Mouse (Mus musculus) MEL (cell line): ENCODE measurements around the gene Atf7ip. TPM values are rescaled to one million over a fixed set of nuclear protein-coding genes. Genes with fewer than 3 reads are reported as not detected.
A peak's percentile ranks its signal among the peaks of the same experiment; 100 is the strongest.

Source experiments
- DNase-seq: peaks from one replicate; pipeline ENCODE4 v3.0.0; 2011; ENCODE audit warnings: low read depth, low spot score
- H3K27ac ChIP-seq: 2 replicates; pipeline ENCODE4 v1.5.1; 2012; ENCODE audit warnings: low read depth, mild to moderate bottlenecking, control low read depth, low read length, moderate library complexity; ENCODE audit not compliant: control insufficient read depth
- H3K27me3 ChIP-seq, 2 experiments: fragments of 150-350 bp in 1 of 2; sonication (generic) in 1 of 2; 2 replicates each; pipeline ENCODE4 v1.6.1; 2012; ENCODE audit warnings: low read length in 2 of 2, mild to moderate bottlenecking in 2 of 2, improper control_type of control experiment in 1 of 2, moderate library complexity in 1 of 2; ENCODE audit not compliant: insufficient read depth in 2 of 2, control insufficient read depth in 1 of 2
- H3K36me3 ChIP-seq, 2 experiments: 2 replicates each; pipeline ENCODE4 v1.6.1; 2012 to 2014; ENCODE audit warnings: low read length in 2 of 2, improper control_type of control experiment in 1 of 2, inconsistent platforms in 1 of 2, mild to moderate bottlenecking in 1 of 2; ENCODE audit not compliant: insufficient read depth in 2 of 2, control insufficient read depth in 1 of 2
- H3K4me1 ChIP-seq, 2 experiments: fragments of 150-350 bp in 1 of 2; sonication (generic) in 1 of 2; 2 replicates each; pipeline ENCODE4 v1.6.1; 2012; ENCODE audit warnings: low read length in 2 of 2, improper control_type of control experiment in 1 of 2, mild to moderate bottlenecking in 1 of 2; ENCODE audit not compliant: insufficient read depth in 2 of 2, control insufficient read depth in 1 of 2
- H3K4me3 ChIP-seq, 2 experiments: fragments of 150-350 bp in 1 of 2; sonication (generic) in 1 of 2; 2 replicates each; pipeline ENCODE4 v1.5.1; 2012; ENCODE audit warnings: low read depth in 2 of 2, low read length in 2 of 2, mild to moderate bottlenecking in 2 of 2, moderate library complexity in 2 of 2, control low read depth in 1 of 2, improper control_type of control experiment in 1 of 2; ENCODE audit not compliant: control insufficient read depth in 1 of 2, insufficient read depth in 1 of 2
- H3K79me2 ChIP-seq: 2 replicates; pipeline ENCODE4 v1.6.1; 2012; ENCODE audit warnings: mild to moderate bottlenecking, low read length, moderate library complexity; ENCODE audit not compliant: control insufficient read depth, poor library complexity, insufficient read depth
- H3K9ac ChIP-seq: 2 replicates; pipeline ENCODE4 v1.6.1; 2012; ENCODE audit warnings: low read depth, mild to moderate bottlenecking, control low read depth, low read length, moderate library complexity; ENCODE audit not compliant: control insufficient read depth, poor library complexity, severe bottlenecking
- H3K9me3 ChIP-seq: fragments of 150-350 bp; sonication (generic); replicated peaks from 2 replicates; pipeline ENCODE4 v1.6.1; 2012; ENCODE audit warnings: mild to moderate bottlenecking, low read length, improper control_type of control experiment, moderate library complexity; ENCODE audit not compliant: insufficient read depth
- BHLHE40 ChIP-seq: IDR thresholded peaks from 2 replicates; pipeline ENCODE4 v1.6.1; 2012; ENCODE audit warnings: low read depth, mild to moderate bottlenecking, inconsistent platforms, low read length, improper control_type of control experiment, borderline replicate concordance
- CHD2 ChIP-seq: IDR thresholded peaks from 2 replicates; pipeline ENCODE4 v1.6.1; 2011; ENCODE audit warnings: low read length, improper control_type of control experiment
- ELF1 ChIP-seq: IDR thresholded peaks from 2 replicates; pipeline ENCODE4 v1.6.1; 2014; ENCODE audit warnings: low read depth, mild to moderate bottlenecking, inconsistent platforms, low read length, improper control_type of control experiment, moderate library complexity
- ETS1 ChIP-seq: IDR thresholded peaks from 2 replicates; pipeline ENCODE4 v1.6.1; 2012; ENCODE audit warnings: low read depth, mild to moderate bottlenecking, inconsistent platforms, low read length, improper control_type of control experiment, moderate library complexity
- GABPA ChIP-seq: IDR thresholded peaks from 2 replicates; pipeline ENCODE4 v1.6.1; 2012; ENCODE audit warnings: low read depth, mild to moderate bottlenecking, inconsistent platforms, low read length, improper control_type of control experiment, moderate library complexity
- GATA1 ChIP-seq: IDR thresholded peaks from 2 replicates; pipeline ENCODE4 v1.6.1; 2011; ENCODE audit warnings: low read depth, low read length, improper control_type of control experiment
- HCFC1 ChIP-seq: IDR thresholded peaks from 2 replicates; pipeline ENCODE4 v1.6.1; 2012; ENCODE audit warnings: low read depth, mild to moderate bottlenecking, inconsistent platforms, low read length, improper control_type of control experiment, moderate library complexity
- MAX ChIP-seq: IDR thresholded peaks from 2 replicates; pipeline ENCODE4 v1.6.1; 2011; ENCODE audit warnings: low read length, improper control_type of control experiment
- MEF2A ChIP-seq: IDR thresholded peaks from 2 replicates; pipeline ENCODE4 v1.6.1; 2014; ENCODE audit warnings: low read depth, mild to moderate bottlenecking, inconsistent platforms, low read length, improper control_type of control experiment; ENCODE audit not compliant: poor library complexity, insufficient replicate concordance, severe bottlenecking; ENCODE audit errors: extremely low read depth
- MYB ChIP-seq: IDR thresholded peaks from 2 replicates; pipeline ENCODE4 v1.6.1; 2011; ENCODE audit warnings: mild to moderate bottlenecking, low read depth, low read length, improper control_type of control experiment
- NELFE ChIP-seq: IDR thresholded peaks from 2 replicates; pipeline ENCODE4 v1.6.1; 2011; ENCODE audit warnings: low read depth, low read length, improper control_type of control experiment
- POLR2AphosphoS5 ChIP-seq: IDR thresholded peaks from 2 replicates; pipeline ENCODE4 v1.6.1; 2012; ENCODE audit warnings: low read depth, borderline replicate concordance, mild to moderate bottlenecking, inconsistent platforms, low read length, moderate library complexity, mixed read lengths
- SIN3A ChIP-seq: IDR thresholded peaks from 2 replicates; pipeline ENCODE4 v1.6.1; 2012; ENCODE audit warnings: low read length, improper control_type of control experiment, inconsistent platforms
- TBP ChIP-seq: IDR thresholded peaks from 2 replicates; pipeline ENCODE4 v1.8.0; 2011; ENCODE audit warnings: low read depth, low read length, improper control_type of control experiment
- TCF12 ChIP-seq: IDR thresholded peaks from 2 replicates; pipeline ENCODE4 v1.6.1; 2014; ENCODE audit warnings: low read depth, mild to moderate bottlenecking, inconsistent platforms, low read length, improper control_type of control experiment, moderate library complexity
- USF1 ChIP-seq: IDR thresholded peaks from 2 replicates; pipeline ENCODE4 v1.6.1; 2014; ENCODE audit warnings: low read depth, mild to moderate bottlenecking, inconsistent platforms, low read length, improper control_type of control experiment, moderate library complexity
- USF2 ChIP-seq, 2 experiments: IDR thresholded peaks; 2 replicates each; pipeline ENCODE4 v1.6.1; 2011 to 2012; ENCODE audit warnings: improper control_type of control experiment in 2 of 2, low read length in 2 of 2, borderline replicate concordance in 1 of 2, inconsistent platforms in 1 of 2, low read depth in 1 of 2, mild to moderate bottlenecking in 1 of 2; ENCODE audit not compliant: insufficient read depth in 1 of 2
- ZC3H11A ChIP-seq: IDR thresholded peaks from 2 replicates; pipeline ENCODE4 v1.6.1; 2012; ENCODE audit warnings: low read depth, mild to moderate bottlenecking, inconsistent platforms, low read length, improper control_type of control experiment
- polyA plus RNA-seq, 2 experiments: library from polyadenylated mRNA; stranded (reverse) in 1 of 2; unstranded in 1 of 2; fragments of >175 nt in 1 of 2; fragments of >200 nt in 1 of 2; gene quantifications; 2 replicates each; pipeline versions ENCODE4 v1.2.1 to v1.2.4; 2012; ENCODE audit warnings: low replicate concordance in 2 of 2, low read depth in 1 of 2; ENCODE audit not compliant: insufficient read length in 2 of 2, insufficient read depth in 1 of 2, missing spikeins in 1 of 2
- total RNA-seq: library from RNA; depleted of rRNA; stranded (reverse); fragments of 300-350 nt; gene quantifications from 2 replicates; pipeline ENCODE4 v1.2.3, GENCODE M21; 2012

The Atf7ip gene
- total and polyA plus RNA-seq, 3 experiments: 7.3 to 56.1 (median 24.6) TPM

- TF ChIP-seq POLR2AphosphoS5: no peak
- TF ChIP-seq GABPA: no peak
- no peak for TF ChIP-seq MEF2A
- TF ChIP-seq TBP: no peak
- peak; percentile 24; the same call in 1 of the 2 replicates for TF ChIP-seq SIN3A
- peak; percentile 19; the same call in 1 of the 2 replicates for TF ChIP-seq TCF12
- TF ChIP-seq ETS1: peak; percentile 46; the same call in 1 of the 2 replicates
- no peak for TF ChIP-seq CHD2
- no peak for TF ChIP-seq USF1
- peak; percentile 43; the same call in 1 of the 2 replicates for TF ChIP-seq GATA1
- no peak for TF ChIP-seq USF2 (IDR thresholded peaks at IDR 0.05; ENCODE audit: borderline replicate concordance in 1 of 2, insufficient read depth in 1 of 2, low read depth in 1 of 2, low read length in 2 of 2)
- TF ChIP-seq ELF1: no peak
Observed at GRCm38 (mm10) chr6:136645754-136646153, 139.8 kb downstream of the Atf7ip start (continued).

GRCm38 (mm10) chr6:136646207-136646606, 140.2 kb downstream of the Atf7ip start:
- Histone ChIP-seq H3K9ac (no peak overlapping the region), H3K4me3 (no peak overlapping the region), H3K27ac (peak overlapping the region; percentile 2; the same call in 1 of the 2 replicates), H3K9me3 (no peaks in the 10 kb centered on the region), H3K27me3 (no peaks in the 10 kb centered on the region; a peak in 1 of 4 replicates), H3K36me3 (no peaks in the 10 kb centered on the region), H3K79me2 (no peaks in the 10 kb centered on the region), H3K4me1 (peaks cover 0 to 10% of the 10 kb centered on the region in 2 experiments; a peak in 2 of 4 replicates)
- TF ChIP-seq TBP (no peak), HCFC1 (no peak), MYB (no peak), MEF2A (no peak), TCF12 (no peak), ZC3H11A (no peak), MAX (no peak), BHLHE40 (no peak), USF2 (IDR thresholded peaks at IDR 0.05; ENCODE audit: borderline replicate concordance in 1 of 2, insufficient read depth in 1 of 2, low read depth in 1 of 2, low read length in 2 of 2) (no peak), NELFE (no peak)
- no peak for DNase-seq
